Mouse (Mus musculus): ENCODE results near the gene Pheta2.

DNA sequence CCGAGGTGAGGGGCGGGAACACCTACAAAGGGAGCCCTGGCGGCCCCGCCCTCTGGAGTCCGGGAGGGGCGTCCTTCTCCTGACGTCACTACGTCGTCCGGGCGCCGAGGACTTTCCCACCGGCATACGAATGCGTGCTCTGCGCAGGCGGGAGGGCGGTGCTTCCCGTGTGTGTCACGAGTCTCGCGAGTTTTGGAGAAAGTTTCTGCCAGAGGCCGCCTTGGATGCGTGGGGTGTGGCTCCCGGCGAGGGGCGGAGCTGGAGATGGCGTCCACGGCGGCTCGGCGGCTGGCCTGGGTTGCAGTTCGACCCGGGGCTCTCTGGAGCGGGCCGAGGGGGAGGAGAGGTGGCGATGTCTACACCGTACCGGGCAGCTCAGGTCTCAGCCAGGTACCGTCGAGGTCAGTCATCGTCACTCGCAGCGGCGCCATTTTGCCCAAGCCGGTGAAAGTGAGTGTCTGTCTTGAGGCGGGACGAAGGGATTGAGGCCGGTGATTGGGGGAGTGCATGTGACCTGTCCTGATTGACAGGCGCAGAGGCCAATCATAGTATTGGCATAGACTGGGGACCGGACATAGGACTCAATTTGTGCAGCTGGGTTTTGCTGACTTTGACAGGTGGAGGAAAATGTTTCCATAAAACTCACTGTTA, 7.2 kb downstream of the Pheta2 start:
- TF ChIP-seq CTCF (IDR thresholded peaks at IDR 0.05; ENCODE audit: control insufficient read depth, insufficient read depth, insufficient read length) (no peak), MAX (IDR thresholded peaks at IDR 0.05) (peak; percentile 36), USF1 (IDR thresholded peaks at IDR 0.05; ENCODE audit: low read depth) (peak; percentile 85), MYOG (IDR thresholded peaks at IDR 0.05; ENCODE audit: control insufficient read depth, extremely low read depth, insufficient read length) (no peak)
